Mouse (Mus musculus) c-Kit-negative CD71-positive TER-119-positive erythroid progenitor cells, embryonic 14.5 days (primary cell): ENCODE data around the gene Gfer.

Source experiments
- DNase-seq: peaks from one replicate; pipeline ENCODE4 v3.0.0-alpha.2; 2013; ENCODE audit warnings: low read depth, low spot score

Gfer gene

DNA sequence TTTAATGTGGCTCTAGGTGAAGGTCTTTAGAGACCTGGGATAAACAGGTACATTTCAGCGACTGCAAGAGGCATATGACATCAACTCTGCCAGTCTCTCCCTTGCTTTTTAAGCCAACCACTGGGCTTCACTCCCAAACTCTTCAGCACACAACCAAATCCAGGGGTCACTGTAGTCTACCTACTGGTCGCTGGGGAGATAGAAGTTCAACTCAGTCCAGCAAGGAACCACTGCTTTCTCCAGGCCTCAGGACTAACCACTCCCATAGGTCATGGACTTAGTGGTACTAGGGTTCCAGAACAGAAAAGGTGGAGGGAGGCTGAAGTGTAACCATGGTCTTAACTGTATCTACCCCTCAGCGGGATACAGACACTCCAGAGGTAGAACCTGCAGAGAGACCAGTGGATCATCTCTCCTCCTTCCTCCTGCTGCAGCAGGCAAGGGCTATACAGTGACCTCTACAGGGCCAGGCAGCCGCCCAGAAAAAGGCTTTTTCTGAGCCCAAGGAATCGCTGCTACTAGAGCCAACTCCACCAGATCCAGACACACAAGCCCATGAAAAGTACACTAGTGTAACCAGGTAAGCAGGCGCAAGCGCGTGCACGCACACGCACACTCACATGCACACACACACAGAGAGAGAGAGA is 47.1 kb downstream of the Gfer start:
- DNase-seq = no peak

GRCm38 (mm10) chr17:24647493-24647892 is 48.5 kb downstream of the Gfer start:
- DNase-seq = no peak

- DNase-seq = no peak
Observed at GRCm38 (mm10) chr17:24646381-24646780, 49.6 kb downstream of the Gfer start.

DNA sequence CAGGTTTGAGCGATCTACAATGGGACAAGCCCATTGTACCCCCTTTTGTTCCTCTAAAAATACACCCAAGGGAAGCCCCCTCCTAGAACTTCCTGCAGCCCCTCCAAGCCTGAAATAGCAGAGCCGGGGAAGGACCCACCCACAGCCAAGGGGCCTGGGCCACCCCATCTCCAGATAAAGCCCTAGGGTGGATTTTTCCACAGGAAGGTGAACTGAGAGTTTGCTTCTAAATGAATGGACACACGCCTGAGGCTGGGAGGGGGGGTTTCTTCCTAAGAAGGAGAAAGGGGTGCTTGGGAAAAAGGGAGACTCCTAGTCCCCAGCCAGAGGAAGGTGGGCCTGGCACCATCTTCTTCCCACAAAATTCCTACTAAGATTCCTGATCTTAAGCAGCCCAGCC is 50.0 kb downstream of the Gfer start:
- no peak for DNase-seq

DNA sequence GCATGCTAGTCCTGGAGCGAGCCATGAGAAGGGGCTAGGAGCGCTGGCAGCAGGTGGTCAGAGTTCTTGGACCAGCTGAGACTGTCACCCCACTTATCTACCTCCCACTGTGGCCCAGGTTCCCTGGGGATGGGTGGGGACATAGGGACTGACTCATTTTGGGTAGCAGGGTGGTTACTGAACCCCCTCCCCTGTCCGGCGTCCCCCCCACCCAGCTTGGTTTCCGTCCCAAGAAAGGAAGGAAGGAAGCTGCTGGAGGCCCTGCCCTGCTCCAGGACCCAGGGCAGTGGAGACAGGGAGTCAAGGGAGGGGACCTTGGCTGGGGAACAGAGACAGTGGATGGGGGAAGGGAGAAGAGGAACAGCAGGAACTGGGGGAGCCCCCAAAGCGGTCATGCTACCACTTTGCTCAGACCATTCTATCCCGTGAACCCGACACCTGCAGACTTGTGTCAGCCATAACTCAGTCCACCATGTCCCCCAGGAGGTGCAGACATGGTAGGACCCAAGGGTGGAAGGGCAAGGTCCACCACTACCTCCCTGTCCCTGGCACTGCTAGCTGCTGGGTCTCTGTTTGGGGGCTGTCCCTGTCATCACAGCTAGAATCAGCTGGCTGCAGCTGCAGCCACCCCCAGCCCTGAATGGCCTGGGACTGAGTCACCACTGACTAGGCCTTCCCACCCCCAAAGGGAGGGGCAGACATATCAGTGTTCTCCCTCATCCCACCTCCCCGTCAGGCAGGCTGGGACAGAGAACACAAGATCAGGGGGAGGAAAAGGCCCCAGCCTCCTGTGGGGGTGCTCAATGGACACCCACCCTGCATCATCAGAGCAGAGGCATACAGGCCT is 50.9 kb downstream of the Gfer start:
- no peak for DNase-seq

DNA sequence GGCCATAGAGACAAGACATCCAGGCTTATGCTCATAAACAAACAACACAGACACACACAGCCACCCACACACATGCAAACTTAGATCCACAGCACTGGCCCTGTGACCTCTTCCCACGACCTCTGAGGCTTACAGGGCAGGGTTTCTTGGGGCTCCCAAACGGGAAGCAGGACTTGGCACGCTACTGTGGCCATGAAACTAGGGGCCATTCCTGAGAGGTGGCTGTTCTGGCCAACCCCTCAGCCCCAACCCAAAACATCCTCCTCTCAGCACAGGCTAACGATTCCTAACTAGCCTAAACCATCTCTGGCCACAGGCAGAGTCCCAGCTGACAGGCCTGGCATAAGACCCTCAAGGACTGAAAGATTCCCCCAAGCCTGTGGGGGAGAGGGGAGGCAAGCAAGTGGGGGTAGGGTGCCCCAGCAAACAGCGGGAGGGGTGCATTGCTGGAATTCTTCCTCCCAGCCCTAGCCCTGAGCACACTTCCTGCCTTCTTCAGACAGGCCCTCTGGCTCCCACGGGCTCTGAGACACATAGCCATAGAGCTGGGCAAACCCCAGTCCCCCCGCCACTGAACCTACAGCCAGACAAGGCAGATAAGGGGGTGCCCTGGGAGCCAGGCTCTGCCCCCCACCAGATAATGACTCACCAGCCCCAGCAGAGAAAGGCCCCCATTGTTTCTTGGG is 51.8 kb downstream of the Gfer start:
- no peak for DNase-seq
